Mouse (Mus musculus): Measurements from ENCODE around the gene Polr3a. TPM values are rescaled to one million over a fixed set of nuclear protein-coding genes. Genes with fewer than 3 reads are reported as not detected.
A peak's percentile ranks its signal among the peaks of the same experiment; 100 is the strongest.

Polr3a gene
- polyA plus RNA-seq, 2 experiments, result 14.7 to 16.2 TPM

GRCm38 (mm10) chr14:24509557-24509956 lies 22.7 kb upstream of the Polr3a start:
- Histone ChIP-seq H3K9me3 (ENCODE audit: control insufficient read depth, low read length) (peaks cover 4% of the 10 kb centered on the region; the same call in 1 of the 2 replicates), H3K4me2 (replicated peaks; ENCODE audit: low read depth, low read length, severe bottlenecking) (no peak overlapping the region), H3K4me1 (ENCODE audit: control insufficient read depth, insufficient read depth, low read length) (peaks cover 17% of the 10 kb centered on the region), H3K27ac (replicated peaks; ENCODE audit: low read depth, low read length) (no peak overlapping the region), H3K4me3 (replicated peaks; ENCODE audit: low read length) (no peak overlapping the region), H3K27me3 (ENCODE audit: control insufficient read depth, insufficient read depth, low read length) (no peaks in the 10 kb centered on the region), H3K9ac (ENCODE audit: low read depth, low read length, severe bottlenecking) (no peak overlapping the region), H3K36me3 (ENCODE audit: control insufficient read depth, insufficient read depth, low read length) (no peaks in the 10 kb centered on the region)
- no peak for TF ChIP-seq POLR2A (IDR thresholded peaks at IDR 0.05; ENCODE audit: borderline replicate concordance, extremely low read depth, insufficient read depth, insufficient read length)
- DNase-seq (ENCODE audit: low spot score), result no peak
- no peak for ATAC-seq (ENCODE audit: low FRiP score, low read depth)
- WGBS, result 69% methylated on average over 5 of the region's 5 CpGs

- Histone ChIP-seq H3K4me1 (ENCODE audit: control insufficient read depth, insufficient read depth, low read length) (peaks cover 17% of the 10 kb centered on the region), H3K9ac (ENCODE audit: low read depth, low read length, severe bottlenecking) (peak overlapping the region; percentile 22), H3K4me2 (replicated peaks; ENCODE audit: low read depth, low read length, severe bottlenecking) (peak overlapping the region; percentile 41), H3K9me3 (ENCODE audit: control insufficient read depth, low read length) (peaks cover 4% of the 10 kb centered on the region; the same call in 1 of the 2 replicates), H3K36me3 (ENCODE audit: control insufficient read depth, insufficient read depth, low read length) (no peaks in the 10 kb centered on the region), H3K27ac (replicated peaks; ENCODE audit: low read depth, low read length) (peak overlapping the region; percentile 43), H3K4me3 (replicated peaks; ENCODE audit: low read length) (peak overlapping the region; percentile 12), H3K27me3 (ENCODE audit: control insufficient read depth, insufficient read depth, low read length) (no peaks in the 10 kb centered on the region)
- WGBS, result 18% methylated on average over 18 of the region's 18 CpGs
- ATAC-seq (ENCODE audit: low FRiP score, low read depth), result peak; percentile 38; the same call in 1 of the 2 replicates
- TF ChIP-seq POLR2A (IDR thresholded peaks at IDR 0.05; ENCODE audit: borderline replicate concordance, extremely low read depth, insufficient read depth, insufficient read length), result no peak
- no peak for DNase-seq (ENCODE audit: low spot score)
Measured at GRCm38 (mm10) chr14:24508070-24508773, 21.4 kb upstream of the Polr3a start.

- Histone ChIP-seq H3K27ac (replicated peaks; ENCODE audit: low read depth, low read length) (peak overlapping the region; percentile 43), H3K4me2 (replicated peaks; ENCODE audit: low read depth, low read length, severe bottlenecking) (0 out of 2 replicates have a peak overlapping the region, but pooled peaks have one; percentile 41), H3K9me3 (ENCODE audit: control insufficient read depth, low read length) (peaks cover 4% of the 10 kb centered on the region; the same call in 1 of the 2 replicates), H3K36me3 (ENCODE audit: control insufficient read depth, insufficient read depth, low read length) (no peaks in the 10 kb centered on the region), H3K9ac (ENCODE audit: low read depth, low read length, severe bottlenecking) (no peak overlapping the region), H3K27me3 (ENCODE audit: control insufficient read depth, insufficient read depth, low read length) (no peaks in the 10 kb centered on the region), H3K4me3 (replicated peaks; ENCODE audit: low read length) (no peak overlapping the region), H3K4me1 (ENCODE audit: control insufficient read depth, insufficient read depth, low read length) (peaks cover 17% of the 10 kb centered on the region)
- TF ChIP-seq POLR2A (IDR thresholded peaks at IDR 0.05; ENCODE audit: borderline replicate concordance, extremely low read depth, insufficient read depth, insufficient read length), result no peak
- ATAC-seq (ENCODE audit: low FRiP score, low read depth) (no peak), DNase-seq (ENCODE audit: low spot score) (no peak)
- 41% methylated on average over 14 of the region's 14 CpGs for WGBS
Measured at GRCm38 (mm10) chr14:24507452-24508069, 20.7 kb upstream of the Polr3a start.

GRCm38 (mm10) chr14:24501256-24501655 lies 14.4 kb upstream of the Polr3a start:
- no peak for TF ChIP-seq POLR2A (IDR thresholded peaks at IDR 0.05; ENCODE audit: borderline replicate concordance, extremely low read depth, insufficient read depth, insufficient read length)
- Histone ChIP-seq H3K9ac (ENCODE audit: low read depth, low read length, severe bottlenecking) (no peak overlapping the region), H3K4me3 (replicated peaks; ENCODE audit: low read length) (no peak overlapping the region), H3K9me3 (ENCODE audit: control insufficient read depth, low read length) (no peaks in the 10 kb centered on the region), H3K27ac (replicated peaks; ENCODE audit: low read depth, low read length) (no peak overlapping the region), H3K4me1 (ENCODE audit: control insufficient read depth, insufficient read depth, low read length) (peaks cover 7% of the 10 kb centered on the region), H3K27me3 (ENCODE audit: control insufficient read depth, insufficient read depth, low read length) (no peaks in the 10 kb centered on the region), H3K4me2 (replicated peaks; ENCODE audit: low read depth, low read length, severe bottlenecking) (no peak overlapping the region), H3K36me3 (ENCODE audit: control insufficient read depth, insufficient read depth, low read length) (peaks cover 32% of the 10 kb centered on the region)
- no peak for DNase-seq (ENCODE audit: low spot score)
- 70% methylated on average over 4 of the region's 4 CpGs for WGBS
- no peak for ATAC-seq (ENCODE audit: low FRiP score, low read depth)

- H3K4me1 ChIP-seq (ENCODE audit: control insufficient read depth, insufficient read depth, low read length), result peaks cover 7% of the 10 kb centered on the region
- no peak overlapping the region for H3K4me3 ChIP-seq (replicated peaks; ENCODE audit: low read length)
- H3K36me3 ChIP-seq (ENCODE audit: control insufficient read depth, insufficient read depth, low read length), result peaks cover 37% of the 10 kb centered on the region
- no peaks in the 10 kb centered on the region for H3K27me3 ChIP-seq (ENCODE audit: control insufficient read depth, insufficient read depth, low read length)
- peak overlapping the region; percentile 37; the same call in 1 of the 2 replicates for H3K4me2 ChIP-seq (replicated peaks; ENCODE audit: low read depth, low read length, severe bottlenecking)
- TF ChIP-seq POLR2A (IDR thresholded peaks at IDR 0.05; ENCODE audit: borderline replicate concordance, extremely low read depth, insufficient read depth, insufficient read length), result no peak
- DNase-seq (ENCODE audit: low spot score), result no peak
- 16% methylated on average over 8 of the region's 8 CpGs for WGBS
- H3K9ac ChIP-seq (ENCODE audit: low read depth, low read length, severe bottlenecking), result peak overlapping the region; percentile 46; the same call in 1 of the 2 replicates
- no peak overlapping the region for H3K27ac ChIP-seq (replicated peaks; ENCODE audit: low read depth, low read length)
- no peaks in the 10 kb centered on the region for H3K9me3 ChIP-seq (ENCODE audit: control insufficient read depth, low read length)
- peak; percentile 32; the same call in 1 of the 2 replicates for ATAC-seq (ENCODE audit: low FRiP score, low read depth)
Measured at GRCm38 (mm10) chr14:24500845-24501186, 14.0 kb upstream of the Polr3a start.
